Comparison of ENCODE assay signal across 8 mouse cellular contexts in the genomic region with DNA sequence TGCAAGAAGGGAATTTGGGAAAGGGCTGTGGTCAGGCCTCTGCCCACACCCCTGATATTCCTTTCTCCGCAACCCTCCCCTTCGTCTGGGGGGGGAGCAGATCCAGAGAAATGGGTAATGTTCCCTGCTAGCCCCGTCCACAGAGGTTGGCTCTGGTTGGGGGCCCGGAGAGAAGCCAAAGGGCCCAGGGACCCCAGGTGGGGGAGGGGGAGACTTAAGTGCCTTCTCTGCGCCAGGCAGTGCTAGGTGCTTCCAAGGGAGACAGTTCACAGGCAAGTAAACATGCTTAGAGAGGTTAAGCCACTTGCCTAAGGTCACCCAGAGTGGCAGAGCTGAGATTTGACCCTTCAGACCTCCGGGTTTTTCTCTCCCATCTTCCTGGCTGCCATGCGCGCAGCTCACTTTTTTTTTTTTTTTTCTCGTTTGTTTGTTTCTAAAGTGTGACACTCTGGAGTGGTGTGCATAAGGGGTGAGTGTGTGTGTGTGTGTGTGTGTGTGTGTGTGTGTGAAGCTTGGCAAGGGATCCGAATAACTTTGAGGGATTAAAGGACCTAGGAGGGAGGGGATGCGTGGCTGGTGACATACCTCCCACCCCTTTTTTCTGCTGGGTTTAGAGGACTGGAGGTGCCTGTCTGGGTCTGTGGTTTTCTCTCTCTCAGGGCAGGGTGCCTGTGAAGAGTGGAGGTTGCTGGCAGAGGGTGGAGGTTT. TPM values are rescaled to one million over a fixed set of nuclear protein-coding genes. Genes with fewer than 3 reads are reported as not detected.
DNase-seq lines count a peak whose midpoint lies in the region; ATAC-seq lines count a peak whose summit lies in the region.

No protein-coding gene starts in this region.

- no peak overlapping the region for H3K4me3 ChIP-seq in kidney, embryonic 14.5 days (ENCODE audit: low read length)
- H3K4me3 ChIP-seq in neural tube, embryonic 14.5 days (ENCODE audit: low read depth, low read length) = no peak overlapping the region

- no peaks in the 10 kb centered on the region for H3K9me3 ChIP-seq in kidney, embryonic 14.5 days (ENCODE audit: control insufficient read depth, low read length)
- no peaks in the 10 kb centered on the region for H3K9me3 ChIP-seq in neural tube, embryonic 14.5 days (ENCODE audit: control insufficient read depth, low read length)

- peak overlapping the region; percentile 42 for H3K9ac ChIP-seq in kidney, embryonic 14.5 days (ENCODE audit: low read depth, low read length)
- H3K9ac ChIP-seq in neural tube, embryonic 14.5 days (replicated peaks; ENCODE audit: low read depth, low read length) = 0 out of 2 replicates have a peak overlapping the region, but pooled peaks have one; percentile 11

- 44% methylated on average over 11 of the region's 11 CpGs for WGBS in kidney, embryonic 14.5 days
- 52% methylated on average over 11 of the region's 11 CpGs for WGBS in neural tube, embryonic 14.5 days

- H3K27me3 ChIP-seq in kidney, embryonic 14.5 days (ENCODE audit: control insufficient read depth, insufficient read depth, low read length) = no peaks in the 10 kb centered on the region
- H3K27me3 ChIP-seq in neural tube, embryonic 14.5 days (ENCODE audit: control insufficient read depth, insufficient read depth, low read length) = no peaks in the 10 kb centered on the region

- DNase-seq in kidney, adult 9 months = no peak
- DNase-seq in Muller cell, postnatal 12 days (ENCODE audit: inconsistent ontology term) = peak; percentile 40
- peak; percentile 15 for DNase-seq in heart, postnatal 4 days
- no peak for DNase-seq in frontal cortex, postnatal 14 days (ENCODE audit: low spot score in 2 of 2)
- DNase-seq in gastrocnemius, postnatal 4 days (ENCODE audit: low spot score in 2 of 2) = no peak

- ATAC-seq in kidney, embryonic 14.5 days (ENCODE audit: low FRiP score, low TSS enrichment) = no peak
- no peak for ATAC-seq in neural tube, embryonic 14.5 days (ENCODE audit: low read depth)
- no peak for ATAC-seq in megakaryocyte, adult 5-6 weeks (ENCODE audit: poor library complexity, severe bottlenecking)

- H3K4me1 ChIP-seq in kidney, embryonic 14.5 days (ENCODE audit: control insufficient read depth, insufficient read depth, low read length) = peaks cover 66% of the 10 kb centered on the region
- H3K4me1 ChIP-seq in neural tube, embryonic 14.5 days (ENCODE audit: control insufficient read depth, insufficient read depth, low read length) = peaks cover 45% of the 10 kb centered on the region

- H3K4me2 ChIP-seq in kidney, embryonic 14.5 days (replicated peaks; ENCODE audit: low read depth, low read length) = no peak overlapping the region; the same call in 1 of the 2 replicates
- no peak overlapping the region for H3K4me2 ChIP-seq in neural tube, embryonic 14.5 days (ENCODE audit: low read depth, low read length)

- peak overlapping the region; percentile 84; the same call in 1 of the 2 replicates for H3K27ac ChIP-seq in kidney, embryonic 14.5 days (ENCODE audit: low read depth, low read length)
- H3K27ac ChIP-seq in neural tube, embryonic 14.5 days (ENCODE audit: low read depth, low read length) = no peak overlapping the region

- H3K36me3 ChIP-seq in kidney, embryonic 14.5 days (ENCODE audit: control insufficient read depth, insufficient read depth, low read length) = peaks cover 4% of the 10 kb centered on the region; the same call in 1 of the 2 replicates
- no peaks in the 10 kb centered on the region for H3K36me3 ChIP-seq in neural tube, embryonic 14.5 days (ENCODE audit: control insufficient read depth, insufficient read depth, low read length)

RNA-seq across cellular contexts. Expression of a gene that starts 17.4 kb away (rescaled TPM):
- 27.7 and 36.7 TPM in 2 replicates for polyA plus RNA-seq in kidney, embryonic 14.5 days (2014; fragmentation: Nextera tagmentation; extraction: Ambion mirVana)
- total RNA-seq in heart, postnatal 4 days (2021) = 10 to 100 TPM; 34.6 to 38.1 TPM
- polyA plus RNA-seq in neural tube, embryonic 14.5 days (2014; fragmentation: Nextera tagmentation; extraction: Ambion mirVana) = 22.1 and 22.3 TPM in 2 replicates
- total RNA-seq in gastrocnemius, postnatal 4 days (2021) = 10 to 100 TPM; 44.6 to 45.9 TPM
- 124 and 125 TPM in 2 replicates for total RNA-seq in megakaryocyte, adult 5-6 weeks (2015)
- total RNA-seq in megakaryocyte, adult 5-6 weeks (2017) = 38.8 and 43.3 TPM in 2 replicates

RNA-seq across cellular contexts. Expression of a gene that starts 37.5 kb away (rescaled TPM):
- polyA plus RNA-seq in kidney, embryonic 14.5 days (2014; fragmentation: Nextera tagmentation; extraction: Ambion mirVana) = 32.5 and 44.1 TPM in 2 replicates
- total RNA-seq in heart, postnatal 4 days (2021) = 10 to 100 TPM in 1 of 2 experiments, 1 to 10 TPM in 1; 9.8 to 10.2 TPM
- polyA plus RNA-seq in neural tube, embryonic 14.5 days (2014; fragmentation: Nextera tagmentation; extraction: Ambion mirVana) = 2.1 and 2.8 TPM in 2 replicates
- 1 to 10 TPM; 6.8 to 7.5 TPM for total RNA-seq in gastrocnemius, postnatal 4 days (2021)
- 26.4 and 31.3 TPM in 2 replicates for total RNA-seq in megakaryocyte, adult 5-6 weeks (2015)
- total RNA-seq in megakaryocyte, adult 5-6 weeks (2017) = 26.5 and 27.5 TPM in 2 replicates

RNA-seq across cellular contexts. Expression of a gene that starts 37.8 kb away (rescaled TPM):
- polyA plus RNA-seq in kidney, embryonic 14.5 days (2014; fragmentation: Nextera tagmentation; extraction: Ambion mirVana) = 0.64 TPM in 1 of 2 replicates, not detected in the other
- total RNA-seq in heart, postnatal 4 days (2021) = 1 to 10 TPM; 2.0 to 2.5 TPM
- polyA plus RNA-seq in neural tube, embryonic 14.5 days (2014; fragmentation: Nextera tagmentation; extraction: Ambion mirVana) = 0.89 and 2.2 TPM in 2 replicates
- under 1 TPM in 1 of 2 experiments, not detected in 1; 0.69 TPM for total RNA-seq in gastrocnemius, postnatal 4 days (2021)
- total RNA-seq in megakaryocyte, adult 5-6 weeks (2015) = not detected in 2 replicates
- not detected in 2 replicates for total RNA-seq in megakaryocyte, adult 5-6 weeks (2017)

Comparison
In these comparisons a context has a peak if more than half of its experiments do, and no peak if none do; other contexts are left out.
1. DNase-seq: peak in Muller cell, postnatal 12 days (single experiment) and heart, postnatal 4 days (single experiment); none in kidney, adult 9 months (single experiment), frontal cortex, postnatal 14 days (0 of 2) and gastrocnemius, postnatal 4 days (0 of 2).